Mouse (Mus musculus): Measurements from ENCODE around the gene Wdr25. TPM values are rescaled to one million over a fixed set of nuclear protein-coding genes. Genes with fewer than 3 reads are reported as not detected.

Wdr25 gene
- polyA plus RNA-seq, 1 experiment from 2014 or later = 10.2 TPM

DNA sequence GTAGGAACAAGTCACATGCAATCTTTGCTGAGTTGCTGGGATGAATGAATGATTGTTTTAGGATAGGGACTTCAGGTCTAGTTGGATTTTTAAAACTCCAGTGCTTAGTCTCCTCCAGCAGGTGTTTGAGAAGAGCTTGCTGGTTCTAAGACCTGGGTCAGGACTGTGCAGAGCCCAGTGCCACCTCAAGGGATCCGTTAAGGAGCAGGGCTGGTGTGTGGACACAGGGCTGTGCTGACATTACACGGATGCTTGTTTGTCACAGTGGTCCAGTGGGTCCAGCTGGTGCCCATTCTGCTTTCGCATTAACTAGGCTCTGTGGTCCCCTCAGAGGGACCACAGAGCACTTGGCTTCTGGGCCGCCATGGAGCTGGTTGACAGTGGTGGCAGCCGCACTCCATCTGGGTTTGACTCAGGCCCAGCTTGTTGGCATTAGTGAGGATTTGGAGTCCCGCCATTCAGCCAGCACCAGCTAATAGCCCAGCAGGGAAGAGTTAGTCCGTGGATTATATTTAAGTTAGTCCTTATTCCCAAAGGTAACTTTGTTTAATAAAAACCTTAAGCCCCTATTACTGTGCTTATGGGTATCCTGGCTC lies 23.1 kb downstream of the Wdr25 start:
- 76% methylated on average over 7 of the region's 7 CpGs for WGBS
- ATAC-seq (replicated peaks; ENCODE audit: extremely low read depth, insufficient read depth, low FRiP score) = no peak
- no peaks in the 10 kb centered on the region for H3K36me3 ChIP-seq (ENCODE audit: control insufficient read depth, insufficient read depth)

DNA sequence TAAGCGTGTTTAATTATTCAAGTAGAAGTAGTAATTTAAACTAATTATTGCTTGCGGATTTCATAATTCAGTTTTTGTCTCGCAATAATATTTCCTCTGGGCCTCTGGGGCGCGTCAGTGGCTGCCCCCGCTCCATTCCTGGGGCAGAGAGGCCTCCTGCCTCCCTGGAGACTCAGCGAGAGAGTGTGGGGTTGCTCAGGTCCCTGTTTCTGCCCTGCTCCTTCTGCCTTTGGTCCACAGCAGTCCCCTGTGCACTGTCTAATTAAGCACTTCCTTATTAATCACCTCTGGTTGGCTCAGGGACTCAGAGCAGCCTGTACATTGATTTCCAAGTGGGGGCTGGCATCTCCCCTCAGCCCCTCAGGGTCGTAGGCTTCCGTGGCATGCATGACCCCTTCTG lies 24.1 kb downstream of the Wdr25 start:
- 78% methylated on average over 9 of the region's 9 CpGs for WGBS
- no peaks in the 10 kb centered on the region for H3K9me3 ChIP-seq (replicated peaks; ENCODE audit: control insufficient read depth, low read length)
- no peaks in the 10 kb centered on the region for H3K36me3 ChIP-seq (ENCODE audit: control insufficient read depth, insufficient read depth)
- ATAC-seq (replicated peaks; ENCODE audit: extremely low read depth, insufficient read depth, low FRiP score) = no peak
- H3K4me1 ChIP-seq (ENCODE audit: control insufficient read depth, insufficient read depth, low read length) = 0 out of 2 replicates have a peak, but pooled peaks cover 3% of the 10 kb centered on the region
- H3K27ac ChIP-seq (ENCODE audit: low read length) = no peak overlapping the region
- no peak overlapping the region for H3K9ac ChIP-seq (ENCODE audit: low read length)
- H3K4me2 ChIP-seq (ENCODE audit: low read depth, low read length) = no peak overlapping the region
- H3K27me3 ChIP-seq (ENCODE audit: control insufficient read depth, insufficient read depth, low read length) = no peaks in the 10 kb centered on the region
- H3K4me3 ChIP-seq (ENCODE audit: low read length) = no peak overlapping the region

More for the DNA sequence above, 23.1 kb downstream of the Wdr25 start:
- Histone ChIP-seq H3K27me3 (ENCODE audit: control insufficient read depth, insufficient read depth, low read length) (no peaks in the 10 kb centered on the region), H3K27ac (ENCODE audit: low read length) (no peak overlapping the region), H3K9ac (ENCODE audit: low read length) (no peak overlapping the region), H3K9me3 (replicated peaks; ENCODE audit: control insufficient read depth, low read length) (no peaks in the 10 kb centered on the region), H3K4me2 (ENCODE audit: low read depth, low read length) (no peak overlapping the region), H3K4me1 (ENCODE audit: control insufficient read depth, insufficient read depth, low read length) (0 out of 2 replicates have a peak, but pooled peaks cover 3% of the 10 kb centered on the region), H3K4me3 (ENCODE audit: low read length) (no peak overlapping the region)

DNA sequence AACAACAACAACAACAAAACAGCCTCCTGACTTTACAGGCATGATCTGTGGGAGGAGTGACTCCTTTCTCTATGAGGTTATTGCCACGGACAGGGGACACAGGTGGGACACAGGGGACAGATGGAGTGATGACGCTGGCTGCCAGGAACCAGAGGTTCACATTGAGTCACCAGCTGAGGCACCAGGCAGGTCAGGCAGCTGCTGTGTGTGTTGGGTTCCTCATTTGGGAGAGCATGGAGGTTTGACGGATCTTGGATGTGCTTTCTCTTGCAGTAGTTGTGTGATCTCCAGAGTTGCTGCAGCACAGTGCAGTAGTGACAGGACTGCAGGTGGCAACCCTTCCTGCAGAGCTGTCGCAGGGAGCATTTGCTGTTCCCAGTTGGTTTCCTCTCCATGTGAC lies 25.3 kb downstream of the Wdr25 start:
- Histone ChIP-seq H3K9me3 (replicated peaks; ENCODE audit: control insufficient read depth, low read length) (no peaks in the 10 kb centered on the region), H3K27ac (ENCODE audit: low read length) (no peak overlapping the region), H3K9ac (ENCODE audit: low read length) (no peak overlapping the region), H3K36me3 (ENCODE audit: control insufficient read depth, insufficient read depth) (no peaks in the 10 kb centered on the region), H3K4me2 (ENCODE audit: low read depth, low read length) (no peak overlapping the region), H3K4me1 (ENCODE audit: control insufficient read depth, insufficient read depth, low read length) (no peaks in the 10 kb centered on the region), H3K27me3 (ENCODE audit: control insufficient read depth, insufficient read depth, low read length) (no peaks in the 10 kb centered on the region), H3K4me3 (ENCODE audit: low read length) (no peak overlapping the region)
- 53% methylated on average over 4 of the region's 4 CpGs for WGBS
- ATAC-seq (replicated peaks; ENCODE audit: extremely low read depth, insufficient read depth, low FRiP score) = no peak

DNA sequence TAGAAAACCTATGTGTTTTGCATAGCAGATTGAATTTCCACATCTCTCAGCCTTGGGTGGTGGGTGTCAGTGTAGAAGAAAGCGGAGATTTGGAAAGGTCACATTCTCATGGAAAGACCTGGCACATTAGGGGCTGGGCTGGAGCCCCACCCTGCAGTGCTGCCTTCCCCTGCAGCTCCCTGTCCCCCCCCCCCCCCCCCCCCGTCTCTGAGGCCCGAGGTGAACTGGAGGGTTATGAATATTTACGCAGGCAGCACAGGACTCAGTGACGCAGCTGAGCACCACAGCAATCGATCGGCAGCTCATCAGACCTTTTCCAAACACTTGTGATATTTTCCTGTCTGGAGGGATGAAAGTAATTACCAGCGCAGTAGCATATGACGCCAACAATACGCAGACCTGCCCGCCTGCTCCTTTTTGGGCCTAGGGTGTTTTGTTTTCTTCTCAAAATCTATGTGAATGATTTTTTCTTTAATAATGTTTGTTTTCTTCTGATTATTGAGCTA lies 33.2 kb downstream of the Wdr25 start:
- H3K9me3 ChIP-seq (replicated peaks; ENCODE audit: control insufficient read depth, low read length) = no peaks in the 10 kb centered on the region
- H3K9ac ChIP-seq (ENCODE audit: low read length) = no peak overlapping the region
- H3K36me3 ChIP-seq (ENCODE audit: control insufficient read depth, insufficient read depth) = no peaks in the 10 kb centered on the region
- H3K27ac ChIP-seq (ENCODE audit: low read length) = no peak overlapping the region
- no peak overlapping the region for H3K4me3 ChIP-seq (ENCODE audit: low read length)
- H3K4me2 ChIP-seq (ENCODE audit: low read depth, low read length) = no peak overlapping the region
- no peak for ATAC-seq (replicated peaks; ENCODE audit: extremely low read depth, insufficient read depth, low FRiP score)
- 80% methylated on average over 9 of the region's 11 CpGs for WGBS
- no peaks in the 10 kb centered on the region for H3K4me1 ChIP-seq (ENCODE audit: control insufficient read depth, insufficient read depth, low read length)
- H3K27me3 ChIP-seq (ENCODE audit: control insufficient read depth, insufficient read depth, low read length) = no peaks in the 10 kb centered on the region

DNA sequence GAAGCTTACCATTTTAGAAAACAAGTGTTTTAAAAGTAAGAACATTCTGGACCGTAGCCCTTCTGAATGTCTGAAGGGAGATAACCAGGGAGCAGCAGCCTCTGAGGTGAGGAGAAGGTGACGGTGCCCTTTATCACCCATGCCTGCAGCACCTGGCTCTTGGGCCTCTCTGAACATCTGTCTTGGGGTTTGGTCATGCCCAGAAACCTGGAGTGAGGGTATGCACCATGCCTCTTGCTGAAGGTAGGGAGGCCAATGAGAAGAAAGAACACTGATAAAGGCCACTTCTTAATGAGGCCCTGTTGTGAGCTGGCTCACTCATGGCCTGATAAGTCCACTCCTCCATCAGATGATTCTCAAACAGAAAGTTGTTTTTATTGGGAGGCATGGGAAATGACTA lies 34.8 kb downstream of the Wdr25 start:
- Histone ChIP-seq H3K36me3 (ENCODE audit: control insufficient read depth, insufficient read depth) (no peaks in the 10 kb centered on the region), H3K9me3 (replicated peaks; ENCODE audit: control insufficient read depth, low read length) (no peaks in the 10 kb centered on the region), H3K4me1 (ENCODE audit: control insufficient read depth, insufficient read depth, low read length) (no peaks in the 10 kb centered on the region), H3K4me3 (ENCODE audit: low read length) (no peak overlapping the region), H3K4me2 (ENCODE audit: low read depth, low read length) (no peak overlapping the region), H3K9ac (ENCODE audit: low read length) (no peak overlapping the region), H3K27me3 (ENCODE audit: control insufficient read depth, insufficient read depth, low read length) (no peaks in the 10 kb centered on the region), H3K27ac (ENCODE audit: low read length) (no peak overlapping the region)
- 75% methylated on average over 2 of the region's 2 CpGs for WGBS
- no peak for ATAC-seq (replicated peaks; ENCODE audit: extremely low read depth, insufficient read depth, low FRiP score)

DNA sequence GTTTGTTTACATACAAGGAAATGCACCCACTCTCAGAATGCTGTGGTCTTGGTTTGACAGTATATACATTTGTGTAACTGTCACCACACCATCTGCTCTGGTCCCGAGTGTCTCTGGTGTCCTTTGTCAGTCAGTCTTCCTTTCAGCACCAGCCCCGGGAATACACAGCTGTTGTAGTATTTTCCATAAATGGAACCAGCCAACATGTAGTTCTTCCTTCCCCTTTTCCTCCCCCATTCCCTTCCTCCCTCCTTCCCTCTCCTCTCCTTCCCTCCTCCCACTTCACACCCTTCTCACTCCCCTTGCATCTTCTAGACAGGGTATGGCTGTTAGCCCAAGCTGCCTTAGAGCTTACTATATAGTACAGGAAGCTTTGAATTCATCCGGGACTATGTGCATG lies 36.0 kb downstream of the Wdr25 start:
- 33% methylated on average over 3 of the region's 3 CpGs for WGBS
- ATAC-seq (replicated peaks; ENCODE audit: extremely low read depth, insufficient read depth, low FRiP score) = no peak
- Histone ChIP-seq H3K4me1 (ENCODE audit: control insufficient read depth, insufficient read depth, low read length) (no peaks in the 10 kb centered on the region), H3K4me3 (ENCODE audit: low read length) (no peak overlapping the region), H3K27ac (ENCODE audit: low read length) (no peak overlapping the region), H3K4me2 (ENCODE audit: low read depth, low read length) (no peak overlapping the region), H3K9ac (ENCODE audit: low read length) (no peak overlapping the region), H3K9me3 (replicated peaks; ENCODE audit: control insufficient read depth, low read length) (no peaks in the 10 kb centered on the region), H3K36me3 (ENCODE audit: control insufficient read depth, insufficient read depth) (no peaks in the 10 kb centered on the region), H3K27me3 (ENCODE audit: control insufficient read depth, insufficient read depth, low read length) (no peaks in the 10 kb centered on the region)

DNA sequence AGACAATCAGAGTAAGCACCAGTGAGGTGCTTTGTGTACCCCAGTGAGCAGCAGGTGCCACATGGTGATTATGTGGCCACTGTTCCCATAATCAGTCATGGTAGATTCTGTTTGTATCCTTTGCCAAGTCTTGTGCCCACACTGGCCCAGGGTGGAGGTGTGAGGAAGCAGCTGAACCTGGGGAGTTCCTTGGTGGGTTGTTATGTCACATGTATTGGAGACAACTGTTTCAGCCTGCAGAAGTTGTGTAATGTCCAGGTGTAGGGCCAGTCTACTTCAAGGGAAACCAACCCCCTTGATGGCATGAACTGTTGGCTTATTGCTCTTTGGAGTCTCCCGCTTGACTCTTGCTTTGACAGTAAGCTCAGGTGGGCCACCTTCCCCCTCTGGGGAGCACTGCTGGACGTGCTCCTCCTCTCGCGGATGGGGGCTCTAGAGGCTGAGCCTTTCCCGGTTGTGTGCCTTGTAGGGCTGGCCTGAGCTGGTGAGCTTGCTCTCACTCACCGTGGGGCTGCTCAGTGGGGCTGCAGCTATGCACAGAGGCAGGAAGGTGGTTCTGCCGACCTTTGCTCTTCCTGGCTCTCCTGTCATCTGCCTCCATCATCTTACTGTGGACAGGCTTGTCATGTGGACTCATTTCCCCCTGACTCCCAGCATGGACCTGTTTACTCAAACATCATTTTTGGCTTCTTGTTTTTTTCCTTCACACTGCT lies 38.1 kb downstream of the Wdr25 start:
- no peak for ATAC-seq (replicated peaks; ENCODE audit: extremely low read depth, insufficient read depth, low FRiP score)
- H3K9ac ChIP-seq (ENCODE audit: low read length) = no peak overlapping the region
- WGBS = 58% methylated on average over 7 of the region's 7 CpGs
- H3K4me3 ChIP-seq (ENCODE audit: low read length) = no peak overlapping the region
- no peak overlapping the region for H3K4me2 ChIP-seq (ENCODE audit: low read depth, low read length)
- peak overlapping the region; percentile 34; the same call in 1 of the 2 replicates for H3K27ac ChIP-seq (ENCODE audit: low read length)
- H3K36me3 ChIP-seq (ENCODE audit: control insufficient read depth, insufficient read depth) = no peaks in the 10 kb centered on the region
- no peaks in the 10 kb centered on the region for H3K27me3 ChIP-seq (ENCODE audit: control insufficient read depth, insufficient read depth, low read length)
- H3K9me3 ChIP-seq (replicated peaks; ENCODE audit: control insufficient read depth, low read length) = no peaks in the 10 kb centered on the region
- peaks cover 4% of the 10 kb centered on the region for H3K4me1 ChIP-seq (ENCODE audit: control insufficient read depth, insufficient read depth, low read length)

DNA sequence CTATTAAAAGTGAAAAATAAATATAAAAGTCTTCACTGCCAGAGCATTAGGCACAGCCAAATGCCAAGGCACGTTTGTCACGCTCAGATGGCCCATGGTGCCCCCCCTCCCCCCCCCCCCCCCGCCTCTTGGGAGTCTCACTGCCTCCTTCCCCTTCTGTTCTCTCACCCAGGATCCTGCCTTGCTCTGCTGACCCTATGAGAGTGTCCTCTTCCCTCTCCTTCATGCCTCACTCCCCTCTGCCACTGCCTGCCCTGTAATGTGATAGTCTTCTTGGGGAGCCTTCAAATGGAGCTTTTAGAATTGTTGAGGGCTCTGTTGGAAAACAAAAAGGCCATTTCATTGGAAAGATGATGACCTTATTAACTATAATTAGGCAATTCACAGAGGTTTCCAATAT lies 38.7 kb downstream of the Wdr25 start:
- WGBS = 57% methylated on average over 2 of the region's 3 CpGs
- H3K4me2 ChIP-seq (ENCODE audit: low read depth, low read length) = no peak overlapping the region

DNA sequence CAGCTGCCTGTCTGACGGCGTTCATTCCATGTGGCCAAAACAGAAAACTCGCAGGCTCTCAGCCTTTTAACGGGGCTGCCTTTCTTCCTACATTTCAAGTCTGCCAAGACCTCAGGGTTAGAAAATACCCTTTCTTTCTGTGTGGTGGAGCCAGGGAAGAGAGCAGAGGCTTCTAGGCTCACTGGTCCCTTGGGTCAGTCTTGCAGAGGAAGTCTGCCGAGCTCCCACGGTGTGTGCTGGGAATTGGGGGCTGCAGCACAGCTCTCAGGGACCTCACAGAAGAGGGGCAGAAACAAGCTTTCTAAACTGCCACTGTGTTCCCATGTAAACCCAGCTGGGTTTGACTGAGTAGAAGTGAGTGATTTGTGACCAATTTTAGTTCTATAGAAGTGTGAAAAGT lies 40.8 kb downstream of the Wdr25 start:
- Histone ChIP-seq H3K27ac (ENCODE audit: low read length) (peak overlapping the region; percentile 59; the same call in 1 of the 2 replicates), H3K9ac (ENCODE audit: low read length) (no peak overlapping the region), H3K4me3 (ENCODE audit: low read length) (no peak overlapping the region), H3K9me3 (replicated peaks; ENCODE audit: control insufficient read depth, low read length) (no peaks in the 10 kb centered on the region), H3K4me2 (ENCODE audit: low read depth, low read length) (peak overlapping the region; percentile 39), H3K4me1 (ENCODE audit: control insufficient read depth, insufficient read depth, low read length) (peaks cover 10% of the 10 kb centered on the region), H3K36me3 (ENCODE audit: control insufficient read depth, insufficient read depth) (no peaks in the 10 kb centered on the region), H3K27me3 (ENCODE audit: control insufficient read depth, insufficient read depth, low read length) (no peaks in the 10 kb centered on the region)
- 65% methylated on average over 6 of the region's 6 CpGs for WGBS
- no peak for ATAC-seq (replicated peaks; ENCODE audit: extremely low read depth, insufficient read depth, low FRiP score)

More for the DNA sequence above, 38.7 kb downstream of the Wdr25 start:
- no peak for ATAC-seq (replicated peaks; ENCODE audit: extremely low read depth, insufficient read depth, low FRiP score)
- no peak overlapping the region for H3K9ac ChIP-seq (ENCODE audit: low read length)
- H3K27me3 ChIP-seq (ENCODE audit: control insufficient read depth, insufficient read depth, low read length) = no peaks in the 10 kb centered on the region
- no peaks in the 10 kb centered on the region for H3K36me3 ChIP-seq (ENCODE audit: control insufficient read depth, insufficient read depth)
- peaks cover 9% of the 10 kb centered on the region for H3K4me1 ChIP-seq (ENCODE audit: control insufficient read depth, insufficient read depth, low read length)
- no peak overlapping the region for H3K4me3 ChIP-seq (ENCODE audit: low read length)
- no peaks in the 10 kb centered on the region for H3K9me3 ChIP-seq (replicated peaks; ENCODE audit: control insufficient read depth, low read length)
- no peak overlapping the region; the same call in 1 of the 2 replicates for H3K27ac ChIP-seq (ENCODE audit: low read length)

Measured in heart, embryonic 16.5 days (tissue).